Mouse (Mus musculus) C2C12 (cell line): ENCODE results near the gene Tanc1. TPM values are rescaled to one million over a fixed set of nuclear protein-coding genes. Genes with fewer than 3 reads are reported as not detected.

Source experiments
- H3K27me3 ChIP-seq: one replicate; pipeline ENCODE4 v1.6.1; 2011; ENCODE audit not compliant: control insufficient read depth, insufficient read depth, insufficient read length
- H3K36me3 ChIP-seq: one replicate; pipeline ENCODE4 v1.6.1; 2011; ENCODE audit not compliant: control insufficient read depth, insufficient read depth
- H3K4me3 ChIP-seq: one replicate; pipeline ENCODE4 v1.5.1; 2011; ENCODE audit warnings: mild to moderate bottlenecking, control low read depth; ENCODE audit not compliant: poor library complexity, insufficient read depth, severe bottlenecking
- H3K79me2 ChIP-seq: one replicate; pipeline ENCODE4 v1.6.1; 2011; ENCODE audit not compliant: control insufficient read depth, insufficient read depth
- H3K79me3 ChIP-seq: one replicate; pipeline ENCODE4 v1.6.1; 2011; ENCODE audit warnings: low read depth, control low read depth
- H3ac ChIP-seq: one replicate; pipeline ENCODE3; 2011; ENCODE audit warnings: low read depth; ENCODE audit not compliant: control insufficient read depth, insufficient read length
- CEBPB ChIP-seq: IDR thresholded peaks from one replicate; pipeline ENCODE4 v1.6.1; 2011; ENCODE audit warnings: low read depth, mild to moderate bottlenecking, control low read depth, moderate library complexity
- CTCF ChIP-seq: IDR thresholded peaks from one replicate; pipeline ENCODE4 v1.5.1; 2011; ENCODE audit not compliant: control insufficient read depth, insufficient read depth, insufficient read length
- FOSL1 ChIP-seq: IDR thresholded peaks from one replicate; pipeline ENCODE4 v1.8.0; 2011; ENCODE audit warnings: mild to moderate bottlenecking, low read length; ENCODE audit not compliant: poor library complexity, insufficient read depth, severe bottlenecking
- MAX ChIP-seq: IDR thresholded peaks from one replicate; pipeline ENCODE4 v1.6.1; 2011; ENCODE audit warnings: mild to moderate bottlenecking, control low read depth
- MYOD1 ChIP-seq: IDR thresholded peaks from one replicate; pipeline ENCODE4 v1.6.1; 2011; ENCODE audit warnings: low read depth; ENCODE audit not compliant: control insufficient read depth, insufficient read length
- MYOG ChIP-seq: IDR thresholded peaks from one replicate; pipeline ENCODE4 v1.6.1; 2011; ENCODE audit not compliant: control insufficient read depth, insufficient read length; ENCODE audit errors: extremely low read depth
- USF1 ChIP-seq: IDR thresholded peaks from one replicate; pipeline ENCODE4 v1.6.1; 2011; ENCODE audit warnings: low read depth, mild to moderate bottlenecking, control low read depth, moderate library complexity
- polyA plus RNA-seq: library from polyadenylated mRNA; unstranded; fragments of >200 nt; fragmentation: generic; extraction: Trizol; gene quantifications from one replicate; pipeline ENCODE4 v1.2.1, GENCODE M21; 2012; ENCODE audit warnings: missing spikeins

The Tanc1 gene
- polyA plus RNA-seq, 1 experiment, result 24.9 TPM

DNA sequence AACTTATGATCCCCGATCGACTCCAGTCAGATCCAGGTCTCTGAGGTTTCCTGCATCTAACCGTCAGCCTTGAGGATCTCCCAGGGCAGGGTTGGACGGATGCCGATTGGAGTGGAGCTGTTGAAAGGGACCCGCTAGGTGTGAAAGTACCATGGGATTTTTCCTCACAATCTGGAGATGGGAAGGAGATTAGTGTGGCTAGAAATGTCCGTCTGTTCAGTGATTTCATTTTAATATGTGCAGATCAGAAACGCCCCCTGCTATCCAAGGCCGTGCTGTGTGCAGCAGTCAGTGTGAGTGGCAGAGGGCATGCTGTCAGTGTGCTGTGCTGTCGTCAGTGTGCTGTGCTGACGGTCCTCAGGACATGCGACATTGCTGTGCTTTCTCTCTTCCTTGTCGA lies 201.6 kb downstream of the Tanc1 start:
- Histone ChIP-seq H3K4me3 (no peak overlapping the region), H3K79me2 (no peaks in the 10 kb centered on the region), H3K36me3 (peaks cover 60% of the 10 kb centered on the region), H3K27me3 (no peaks in the 10 kb centered on the region), H3ac (no peak overlapping the region), H3K79me3 (no peaks in the 10 kb centered on the region)
- TF ChIP-seq MAX (no peak), FOSL1 (no peak), USF1 (no peak), CEBPB (no peak), MYOG (no peak), CTCF (no peak), MYOD1 (no peak)

DNA sequence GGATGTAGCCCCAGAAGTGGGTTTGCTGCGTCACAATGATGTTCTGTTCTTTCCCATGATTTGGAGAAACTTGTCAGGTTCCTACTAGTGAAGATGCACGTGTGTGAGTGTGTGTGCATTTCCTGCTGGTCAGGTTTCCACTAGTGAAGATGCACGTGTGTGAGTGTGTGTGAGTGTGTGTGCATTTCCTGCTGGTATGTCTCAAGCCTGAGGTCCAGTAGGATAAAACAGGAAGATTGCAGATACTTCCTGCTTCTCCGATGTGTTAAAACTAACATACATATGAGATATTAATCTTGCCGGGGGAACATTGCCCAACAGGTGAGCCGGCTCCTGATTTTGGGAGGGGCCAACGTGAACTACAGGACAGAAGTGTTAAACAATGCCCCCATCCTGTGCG lies 203.2 kb downstream of the Tanc1 start:
- TF ChIP-seq MYOG (no peak), MYOD1 (no peak), CTCF (no peak)
- H3K79me3 ChIP-seq, result no peaks in the 10 kb centered on the region
- no peak overlapping the region for H3K4me3 ChIP-seq
- no peaks in the 10 kb centered on the region for H3K79me2 ChIP-seq
- no peak overlapping the region for H3ac ChIP-seq
- H3K27me3 ChIP-seq, result no peaks in the 10 kb centered on the region
- H3K36me3 ChIP-seq, result peaks cover 69% of the 10 kb centered on the region

DNA sequence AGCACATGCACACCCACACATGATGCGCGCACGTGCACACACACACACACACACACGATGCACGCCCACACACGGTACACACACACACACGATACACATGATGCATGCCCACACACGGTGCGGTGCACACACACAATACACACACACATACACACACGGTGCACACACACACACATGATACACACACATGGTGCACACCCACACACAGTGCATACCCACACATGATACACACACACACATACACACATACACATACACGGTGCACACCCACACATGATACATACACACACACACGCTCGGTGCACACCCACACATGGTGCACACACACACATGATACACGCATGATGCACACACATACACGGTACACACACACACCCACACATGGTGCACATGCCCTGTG lies 206.8 kb downstream of the Tanc1 start:
- Histone ChIP-seq H3K79me3 (no peaks in the 10 kb centered on the region), H3K36me3 (peaks cover 76% of the 10 kb centered on the region), H3K4me3 (no peak overlapping the region), H3ac (no peak overlapping the region), H3K27me3 (no peaks in the 10 kb centered on the region), H3K79me2 (no peaks in the 10 kb centered on the region)
- TF ChIP-seq USF1, result no peak
- TF ChIP-seq MYOG, result no peak
- no peak for TF ChIP-seq FOSL1
- no peak for TF ChIP-seq CTCF
- TF ChIP-seq CEBPB, result no peak
- TF ChIP-seq MYOD1, result no peak
- no peak for TF ChIP-seq MAX

DNA sequence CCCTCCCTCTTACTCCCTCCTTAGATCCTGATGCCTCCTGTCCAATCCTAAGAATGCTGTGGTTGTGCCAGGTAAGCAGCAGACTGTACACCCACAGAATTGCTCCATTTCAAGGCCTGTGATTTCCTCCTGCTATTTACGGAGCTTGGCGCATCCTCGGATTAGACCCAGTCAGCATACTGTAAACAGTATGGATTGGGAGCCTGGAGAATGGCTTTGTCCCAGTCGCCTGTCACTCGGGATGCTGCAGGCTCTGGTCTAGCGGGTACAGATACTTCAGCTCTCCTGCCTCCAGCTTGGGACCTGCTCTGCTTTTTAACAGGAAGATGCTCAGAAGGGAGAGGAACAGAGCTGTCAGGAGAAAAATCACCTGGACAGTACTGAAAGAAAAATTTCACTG lies 207.6 kb downstream of the Tanc1 start:
- H3K36me3 ChIP-seq, result peaks cover 71% of the 10 kb centered on the region
- H3K27me3 ChIP-seq, result no peaks in the 10 kb centered on the region
- no peaks in the 10 kb centered on the region for H3K79me3 ChIP-seq
- no peak overlapping the region for H3ac ChIP-seq
- no peak overlapping the region for H3K4me3 ChIP-seq
- H3K79me2 ChIP-seq, result no peaks in the 10 kb centered on the region
- TF ChIP-seq USF1 (no peak), MYOG (no peak), MYOD1 (no peak), CEBPB (no peak), CTCF (no peak), FOSL1 (no peak), MAX (no peak)

DNA sequence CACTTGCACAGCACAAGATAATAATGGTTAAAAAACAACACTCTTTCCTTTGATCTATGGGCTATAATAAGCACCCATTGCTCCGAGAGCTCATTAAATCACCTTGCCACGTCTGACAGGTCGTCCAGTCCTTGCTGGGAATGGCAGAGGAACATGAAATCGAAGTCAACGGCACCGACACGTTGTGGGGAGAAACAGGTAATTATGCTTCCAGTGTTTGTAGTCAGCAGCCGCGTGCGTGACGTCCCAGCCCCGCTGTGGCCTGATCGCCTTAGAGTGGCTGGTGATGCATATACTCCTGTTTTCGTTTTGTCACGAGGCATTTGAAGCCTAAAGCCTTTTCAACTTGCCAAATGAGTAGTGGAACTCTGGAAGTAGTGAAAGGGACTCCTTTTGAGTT lies 208.2 kb downstream of the Tanc1 start:
- Histone ChIP-seq H3K79me2 (no peaks in the 10 kb centered on the region), H3K27me3 (no peaks in the 10 kb centered on the region), H3K79me3 (no peaks in the 10 kb centered on the region), H3K36me3 (peaks cover 71% of the 10 kb centered on the region), H3K4me3 (no peak overlapping the region), H3ac (no peak overlapping the region)
- no peak for TF ChIP-seq MYOG
- TF ChIP-seq CTCF, result no peak
- no peak for TF ChIP-seq USF1
- TF ChIP-seq CEBPB, result no peak
- TF ChIP-seq MAX, result no peak
- no peak for TF ChIP-seq FOSL1
- no peak for TF ChIP-seq MYOD1

DNA sequence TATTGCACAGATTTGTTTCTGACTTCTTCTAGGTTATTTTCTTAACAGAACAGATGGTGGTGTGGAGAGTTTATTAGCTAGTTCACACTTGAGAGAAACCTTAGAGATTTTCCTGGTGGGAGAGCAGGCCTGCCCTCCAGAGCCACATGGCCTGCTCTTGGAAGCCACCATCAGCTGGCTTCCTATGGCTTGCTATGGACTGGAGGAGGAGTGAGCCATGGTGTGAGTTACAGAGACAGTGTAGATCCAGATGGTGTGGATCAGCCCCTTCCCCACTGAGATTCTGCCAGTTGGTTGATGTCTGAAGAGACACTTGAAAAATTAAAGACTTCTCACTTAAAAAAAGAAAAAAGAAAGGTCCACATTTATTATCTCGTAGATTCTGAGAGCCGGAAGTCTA lies 209.2 kb downstream of the Tanc1 start:
- peaks cover 75% of the 10 kb centered on the region for H3K36me3 ChIP-seq

More for the DNA sequence above, 209.2 kb downstream of the Tanc1 start:
- H3K4me3 ChIP-seq, result no peak overlapping the region
- TF ChIP-seq CEBPB (no peak), CTCF (no peak)
- no peak overlapping the region for H3ac ChIP-seq
- no peaks in the 10 kb centered on the region for H3K79me2 ChIP-seq
- no peaks in the 10 kb centered on the region for H3K27me3 ChIP-seq
- H3K79me3 ChIP-seq, result no peaks in the 10 kb centered on the region
